Mouse (Mus musculus) thymus, adult 2 months (tissue): ENCODE data around the gene Comp.

Source experiments
- CTCF ChIP-seq: fragments of 200-500 bp; IDR thresholded peaks from 2 replicates; pipeline ENCODE4 v1.5.1; 2012; ENCODE audit warnings: mild to moderate bottlenecking, control low read depth, low read length, moderate library complexity, borderline replicate concordance; ENCODE audit not compliant: control insufficient read depth, poor library complexity, insufficient read depth; ENCODE audit errors: extremely low read depth
- POLR2A ChIP-seq: fragments of 200-500 bp; IDR thresholded peaks from 2 replicates; pipeline ENCODE4 v1.6.1; 2012; ENCODE audit warnings: mild to moderate bottlenecking, low read length, control low read depth, moderate library complexity; ENCODE audit not compliant: control insufficient read depth, poor library complexity, insufficient read depth; ENCODE audit errors: extremely low read depth

- TF ChIP-seq POLR2A (no peak), CTCF (no peak)
These were observed 57.9 kb downstream of the Comp start for GRCm38 (mm10) chr8:70431213-70431612.
